Mouse (Mus musculus) embryo, embryonic 10 days (tissue): ENCODE results near the gene Tram2.

Source experiments
- DNase-seq: peaks from one replicate; pipeline ENCODE4 v3.0.0-alpha.2; 2015; ENCODE audit warnings: low spot score

Tram2 gene

DNA sequence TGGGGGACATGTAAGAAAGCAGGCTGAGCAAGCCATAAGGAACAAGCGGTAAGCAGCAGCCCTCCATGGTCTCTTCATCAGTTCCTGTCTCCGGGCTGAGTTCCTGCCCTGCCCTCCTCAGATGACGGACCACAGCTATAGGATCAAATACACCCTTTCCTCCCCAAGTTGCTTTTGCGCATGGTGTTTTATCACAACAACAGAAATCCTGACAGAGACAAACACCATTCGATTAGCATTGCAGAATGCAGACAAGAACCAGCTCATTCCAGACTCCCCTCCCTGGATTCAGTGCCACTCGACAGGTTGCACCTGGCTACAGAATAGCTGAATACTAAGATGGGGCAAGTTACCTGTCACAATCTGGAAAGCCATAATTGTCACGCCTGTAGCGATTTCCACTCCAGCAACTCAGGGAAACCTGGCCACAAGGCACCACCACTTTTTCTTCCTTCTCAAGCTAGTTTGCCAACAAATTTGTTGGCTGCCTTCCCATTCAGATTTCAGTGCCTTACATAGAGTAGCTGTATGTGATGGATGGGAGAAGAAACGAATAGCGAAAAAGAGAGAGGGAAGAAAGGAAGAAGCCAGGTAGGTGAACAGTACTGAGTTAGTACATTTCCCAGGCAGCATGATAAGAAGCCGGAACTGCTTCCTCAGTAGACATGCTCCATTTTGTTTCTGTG is 11.3 kb downstream of the Tram2 start:
- DNase-seq = no peak

DNA sequence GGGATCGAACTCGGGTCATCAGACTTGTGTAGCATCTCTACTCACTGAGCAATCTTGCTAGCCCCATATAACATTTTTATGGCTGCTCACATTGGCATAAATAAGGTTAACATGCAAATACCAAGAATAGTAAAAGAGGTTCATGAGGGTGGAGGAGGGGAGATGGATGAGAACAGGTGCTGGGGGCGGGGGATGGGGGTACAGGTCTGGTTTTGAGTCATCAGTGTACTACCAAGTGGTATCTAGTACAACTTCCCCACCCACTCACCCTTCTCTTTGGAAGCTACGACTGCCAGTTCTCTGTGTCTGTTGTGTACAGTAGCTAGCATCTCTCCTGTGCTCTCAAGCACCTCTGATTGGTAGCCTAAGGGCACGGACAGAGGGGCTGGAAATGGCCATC is 14.9 kb downstream of the Tram2 start:
- no peak for DNase-seq

DNA sequence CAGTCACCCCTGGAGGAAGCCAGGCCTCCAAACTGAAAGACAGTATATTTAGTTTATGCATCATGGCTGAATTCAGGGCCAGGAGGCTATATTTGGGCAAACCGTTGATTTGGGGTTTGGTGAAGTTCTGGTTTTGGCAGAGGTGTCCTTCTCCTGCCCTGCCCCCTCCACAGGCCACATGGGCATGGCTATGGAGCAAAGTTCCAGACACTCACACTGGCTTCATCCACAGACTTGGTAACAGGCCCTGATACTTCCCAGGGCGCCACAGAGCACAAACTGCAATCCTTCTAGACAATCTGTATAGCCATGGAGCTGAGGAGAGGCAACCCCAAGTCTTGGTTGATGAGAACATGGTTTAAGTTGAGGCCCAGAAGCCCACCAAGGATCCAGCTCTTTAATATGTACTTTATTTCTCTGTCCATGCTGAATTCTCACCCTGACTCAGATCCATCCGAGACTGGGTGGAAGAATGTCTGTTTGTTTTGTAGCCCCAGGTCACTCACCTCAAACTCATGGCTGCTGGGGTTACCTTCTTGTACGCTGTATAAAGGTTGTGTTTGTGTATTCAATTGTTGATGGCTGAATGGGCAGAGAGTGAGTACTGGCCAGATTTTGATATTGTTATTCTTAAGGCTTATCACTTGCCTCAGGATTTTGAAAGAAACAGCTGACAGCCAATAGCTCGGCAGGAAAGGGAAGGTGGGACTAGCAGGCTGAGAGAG is 19.5 kb downstream of the Tram2 start:
- no peak for DNase-seq

DNA sequence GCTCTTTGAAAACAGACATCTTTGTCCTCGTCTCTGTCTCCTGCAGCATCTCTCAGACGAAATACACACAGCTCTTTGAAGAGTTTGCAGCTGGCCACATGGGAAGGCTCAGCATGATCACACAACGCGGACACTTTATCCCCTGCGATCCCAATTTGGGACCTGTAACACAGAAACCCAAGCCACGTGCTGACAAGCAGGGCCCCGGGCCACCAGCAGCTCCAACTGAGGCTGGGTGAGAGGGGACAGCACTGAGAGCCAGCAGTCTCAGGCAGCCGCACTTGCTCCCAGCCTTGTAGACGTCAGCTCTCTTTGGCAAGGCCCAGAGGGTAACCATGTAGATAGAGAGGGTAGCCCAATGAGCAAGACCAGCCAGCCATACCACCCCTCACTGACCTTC is 26.0 kb downstream of the Tram2 start:
- no peak for DNase-seq

DNA sequence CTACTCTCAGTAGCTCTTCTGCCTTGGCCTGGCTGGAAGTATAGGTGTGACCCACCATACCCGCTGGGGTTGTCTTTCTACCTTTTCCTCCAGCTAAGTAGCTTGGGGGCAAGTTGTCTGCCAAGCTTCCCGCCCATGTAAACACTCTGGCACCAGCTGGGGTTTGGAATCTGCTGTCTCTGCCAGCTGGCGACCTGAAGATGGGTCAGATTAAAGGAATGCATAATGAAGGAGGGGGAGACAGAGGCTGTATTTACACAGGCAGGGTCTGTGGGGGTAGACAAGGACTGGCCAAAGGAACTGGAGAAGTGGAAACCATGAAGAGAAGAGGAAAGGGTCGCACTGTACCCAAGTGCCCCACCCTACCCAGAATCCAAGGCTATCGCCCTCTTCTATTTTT is 26.4 kb downstream of the Tram2 start:
- no peak for DNase-seq

DNA sequence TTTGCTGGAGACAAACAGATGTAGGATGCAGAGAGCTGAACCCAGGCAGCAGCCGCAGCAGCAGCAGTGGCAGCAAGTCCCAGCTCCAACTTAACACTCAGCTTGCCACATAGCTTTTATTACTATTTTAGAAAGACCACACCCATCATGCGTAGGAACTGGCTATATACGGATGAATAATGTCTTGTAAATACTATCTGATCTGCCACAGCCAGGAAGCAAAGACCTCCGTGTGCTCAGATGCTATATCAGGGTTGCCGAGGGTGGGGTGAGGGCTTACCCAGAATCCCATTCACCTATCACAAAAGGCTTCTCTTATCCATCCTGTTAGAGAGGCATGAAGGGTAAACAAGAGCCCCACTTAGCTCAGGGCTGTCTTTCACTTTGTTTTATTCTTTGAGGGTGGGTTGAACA is 26.9 kb downstream of the Tram2 start:
- no peak for DNase-seq

DNA sequence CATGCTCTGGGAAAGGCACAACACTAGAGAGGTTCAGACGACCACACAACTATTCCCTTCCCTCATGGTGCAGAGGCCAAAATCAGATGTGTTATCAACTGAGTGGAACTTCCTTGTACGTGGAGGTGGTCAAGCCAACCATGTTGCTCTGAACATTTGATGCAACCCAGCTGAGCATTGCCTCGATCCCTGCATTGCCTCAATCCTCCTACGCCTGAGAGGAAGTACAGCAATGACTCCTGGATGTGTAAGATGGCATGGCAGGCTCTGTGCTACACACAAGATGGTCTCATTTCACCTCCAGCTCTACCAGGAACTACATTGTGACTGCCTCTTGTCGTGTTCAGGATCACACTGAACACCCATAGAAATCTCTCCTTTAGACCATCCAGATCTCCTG is 30.0 kb downstream of the Tram2 start:
- DNase-seq = no peak

DNA sequence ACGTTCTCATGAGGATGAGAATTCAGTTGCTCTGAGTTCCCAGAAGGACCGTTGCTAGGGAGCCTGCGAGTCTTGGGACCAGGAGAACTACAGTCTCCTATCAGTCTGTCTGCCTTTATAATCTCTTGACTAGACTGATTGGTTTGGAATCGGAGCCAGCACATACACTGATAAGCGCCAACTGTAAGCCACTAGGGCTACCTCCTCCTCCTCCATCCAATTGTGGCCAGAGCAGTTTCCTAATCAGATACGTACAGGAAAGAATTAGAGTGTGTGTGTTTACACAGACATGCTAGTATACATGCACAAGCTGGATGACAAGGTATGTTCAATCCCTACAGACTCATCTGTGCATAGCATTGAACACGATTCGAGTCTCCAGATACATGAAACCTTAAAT is 30.6 kb downstream of the Tram2 start:
- DNase-seq = no peak

DNA sequence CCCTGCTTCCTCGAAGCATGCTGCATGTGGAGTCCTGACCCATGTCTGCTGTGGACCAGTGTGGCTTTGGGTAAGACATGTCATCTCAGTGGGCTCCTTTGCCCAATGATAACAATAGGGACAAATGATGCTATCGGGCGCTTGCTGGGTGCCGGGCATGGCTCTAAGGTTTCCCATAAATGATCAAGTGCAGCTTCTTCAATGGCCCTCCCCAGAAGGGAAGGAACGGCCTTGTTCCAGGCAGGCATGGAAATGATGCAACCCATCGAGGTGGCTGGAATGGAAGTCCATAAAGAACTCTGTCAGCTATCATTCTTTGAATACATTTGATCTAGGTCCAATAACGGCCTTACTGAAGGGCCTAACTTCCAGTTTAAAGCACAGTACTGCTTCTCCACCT is 36.6 kb downstream of the Tram2 start:
- no peak for DNase-seq

DNA sequence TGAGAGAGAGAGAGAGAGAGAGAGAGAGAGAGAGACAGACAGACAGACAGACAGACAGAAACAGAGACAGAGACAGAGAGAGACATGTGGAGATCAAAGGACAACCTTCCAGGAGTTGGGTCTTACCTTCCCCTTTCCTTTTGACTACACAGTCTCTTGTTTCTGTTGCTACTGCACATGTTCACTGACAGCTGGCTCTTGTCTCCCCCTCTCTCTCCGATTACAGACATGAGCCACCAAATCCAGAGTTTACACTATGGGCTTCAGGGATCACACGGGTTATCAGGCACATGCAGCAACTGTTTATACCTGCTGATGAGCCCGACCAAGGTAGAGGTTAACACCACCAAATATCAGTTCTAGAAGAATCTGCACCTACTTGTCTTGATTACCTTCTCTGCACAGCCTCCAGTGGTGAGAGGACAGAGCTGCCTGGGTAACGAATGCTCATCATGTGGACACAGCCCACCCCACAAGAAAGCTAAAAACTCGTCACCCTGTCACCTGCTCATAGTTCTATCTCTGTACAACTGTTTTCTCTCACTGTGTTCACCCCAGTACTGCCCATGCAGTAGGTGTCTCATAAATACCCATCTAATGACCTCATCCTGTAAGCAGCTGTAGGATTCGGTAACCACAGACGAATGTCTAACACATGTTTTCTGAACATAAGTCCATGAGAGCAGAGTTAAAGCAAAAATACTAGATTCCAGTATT is 38.3 kb downstream of the Tram2 start:
- DNase-seq = no peak

DNA sequence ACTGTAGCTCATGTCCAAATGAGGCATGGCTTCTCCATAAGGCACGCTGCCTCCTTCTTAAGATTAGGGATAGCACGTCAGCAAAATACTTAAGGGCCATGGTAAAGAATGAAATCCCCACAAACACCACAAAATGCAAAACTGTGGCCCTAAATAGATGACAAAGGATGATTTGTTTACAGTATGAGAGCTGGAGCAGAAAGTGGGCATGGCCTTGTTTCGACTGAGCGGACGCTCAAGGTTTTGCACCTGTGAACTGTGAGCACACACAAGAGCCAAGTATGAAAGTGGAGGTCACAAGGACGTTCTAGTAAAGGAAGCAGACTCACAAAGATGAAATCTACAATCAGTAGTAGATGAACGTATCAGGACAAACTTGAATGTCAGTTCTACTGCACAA is 38.9 kb downstream of the Tram2 start:
- DNase-seq = no peak

DNA sequence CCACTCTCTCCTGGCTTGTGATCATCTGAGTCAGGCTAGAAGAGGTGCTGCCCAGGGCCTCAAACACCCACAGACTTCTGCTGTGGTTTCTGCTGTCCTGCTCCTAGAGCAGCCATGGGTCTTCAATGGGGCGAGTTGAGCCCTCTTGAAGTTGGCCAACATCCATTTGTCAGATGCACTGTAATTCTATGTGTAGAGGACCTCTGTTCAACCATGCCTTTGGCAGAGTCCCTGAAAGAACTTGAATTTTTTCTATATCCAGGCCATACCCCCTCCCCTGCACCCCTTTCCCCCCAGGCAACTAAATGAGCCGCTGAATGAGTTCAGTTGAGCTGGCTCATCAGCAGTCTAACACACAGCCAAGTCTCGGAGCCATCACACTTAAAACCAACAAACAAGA is 39.5 kb downstream of the Tram2 start:
- DNase-seq = no peak

DNA sequence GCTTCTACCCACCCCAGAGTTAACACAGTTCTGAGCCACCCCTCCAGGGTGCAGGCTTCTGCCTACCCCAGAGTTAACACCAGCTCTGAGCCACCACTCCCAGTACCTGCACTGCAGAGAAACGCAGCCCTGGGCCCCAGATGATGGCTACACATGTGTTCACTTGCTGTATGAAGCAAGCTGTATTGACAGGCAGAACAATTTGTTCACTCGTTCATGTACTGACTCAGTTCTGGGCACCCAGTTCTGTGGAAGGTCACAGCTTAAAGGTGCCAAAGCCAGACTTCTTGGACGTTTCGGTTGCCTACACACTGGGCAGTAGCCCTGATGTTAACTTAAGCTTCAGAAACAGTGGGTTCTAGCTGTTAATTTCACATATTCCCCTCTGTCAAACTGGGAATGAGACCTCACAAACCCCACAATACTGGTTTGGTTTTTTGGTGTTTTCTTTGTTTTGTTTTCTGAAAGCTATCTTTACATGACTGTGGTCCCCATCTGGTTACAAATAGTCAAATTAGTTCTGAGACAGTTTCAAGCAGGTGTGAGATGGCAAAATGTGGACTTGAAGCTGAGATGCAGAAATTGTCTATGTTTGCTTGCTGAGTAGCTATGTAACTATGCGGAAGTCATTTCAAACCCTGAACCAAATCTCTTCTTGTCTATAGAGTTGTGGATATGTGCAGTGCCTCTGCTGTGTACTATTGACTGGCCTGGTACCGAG is 41.0 kb downstream of the Tram2 start:
- DNase-seq = no peak

DNA sequence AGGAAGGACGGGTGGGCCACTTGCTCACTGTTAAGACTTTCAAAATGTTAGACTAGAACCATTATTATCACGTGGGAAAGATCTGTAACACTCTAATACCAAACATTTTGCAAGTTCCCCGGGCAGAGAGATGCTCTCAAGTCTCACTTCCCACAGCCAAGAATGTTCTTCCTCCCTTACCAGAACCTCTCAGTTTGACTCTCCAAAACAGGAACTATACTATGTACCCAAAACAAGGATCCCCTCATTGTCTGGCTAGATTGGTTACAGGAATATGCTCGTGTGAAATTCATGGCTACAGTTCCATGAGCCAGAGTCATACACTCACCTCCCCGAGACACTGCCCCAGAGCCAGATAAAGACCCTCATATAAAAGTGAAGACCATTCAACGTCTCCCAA is 43.2 kb downstream of the Tram2 start:
- no peak for DNase-seq

DNA sequence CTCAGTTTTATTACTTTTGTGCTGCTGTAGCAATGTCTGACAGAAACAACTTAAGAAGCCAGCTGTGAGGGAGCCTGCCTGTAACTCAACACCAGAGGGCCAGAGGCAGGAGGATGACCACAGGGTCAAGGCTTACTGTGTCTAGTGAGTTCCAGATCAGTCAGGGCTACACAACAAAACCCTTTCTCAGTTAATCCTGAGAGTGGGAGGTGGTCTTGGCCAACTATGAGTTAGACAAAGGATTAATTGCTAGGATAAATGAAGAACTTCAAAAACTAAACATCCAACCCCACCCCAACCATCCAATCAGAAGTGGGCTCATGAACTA is 45.3 kb downstream of the Tram2 start:
- DNase-seq = peak; percentile 50

DNA sequence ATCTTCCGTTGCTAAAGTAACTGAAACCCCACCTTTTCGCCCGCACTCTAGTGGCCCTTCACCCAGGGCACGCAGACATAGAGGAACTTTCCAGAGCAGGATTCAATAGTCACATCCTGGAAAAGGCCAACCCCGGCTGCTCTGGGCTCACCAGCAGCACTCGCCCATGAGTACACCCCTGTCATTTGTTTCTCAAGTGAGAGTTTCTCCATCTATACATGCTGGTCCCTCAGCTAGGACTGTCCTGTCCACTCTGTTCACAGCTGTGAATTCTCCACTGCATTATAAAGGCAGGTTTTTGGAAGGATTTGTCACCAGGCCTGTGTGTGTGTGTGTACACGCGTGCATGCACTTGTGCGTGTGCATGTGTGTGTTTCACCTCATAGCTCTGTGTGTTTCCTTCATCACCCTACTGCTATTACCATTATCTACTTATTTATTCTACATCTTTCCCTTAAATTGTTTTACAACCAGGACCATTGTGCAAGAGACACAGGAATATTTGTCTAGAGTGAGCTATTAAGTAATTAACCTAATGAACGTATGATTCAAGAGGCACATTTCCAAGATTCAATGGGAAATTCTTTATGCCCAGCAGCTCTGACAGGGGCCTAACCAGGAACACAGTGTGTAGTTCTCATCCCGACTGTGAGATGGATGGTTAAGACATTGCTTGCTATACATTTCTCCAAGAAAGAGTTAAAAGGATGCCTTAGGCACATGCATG is 45.8 kb downstream of the Tram2 start:
- no peak for DNase-seq

DNA sequence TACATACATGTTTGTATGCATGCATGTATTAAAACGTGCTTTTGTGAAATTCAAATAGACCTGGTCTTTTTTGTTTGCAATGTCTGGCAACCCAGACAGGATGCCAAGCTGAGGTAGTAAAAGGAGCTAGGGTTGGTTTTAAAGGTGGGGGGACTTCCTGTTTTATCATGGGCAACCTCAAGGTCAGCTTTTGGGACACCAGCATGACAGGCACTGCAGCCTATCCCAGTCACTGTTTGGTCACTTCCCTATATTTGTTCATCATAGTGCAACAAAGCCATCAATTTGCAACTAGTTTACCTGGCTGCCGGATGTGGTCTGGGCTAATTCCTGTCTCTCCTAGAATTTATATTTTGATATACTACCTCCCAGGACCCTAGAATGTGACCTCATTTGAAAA is 47.4 kb downstream of the Tram2 start:
- no peak for DNase-seq

DNA sequence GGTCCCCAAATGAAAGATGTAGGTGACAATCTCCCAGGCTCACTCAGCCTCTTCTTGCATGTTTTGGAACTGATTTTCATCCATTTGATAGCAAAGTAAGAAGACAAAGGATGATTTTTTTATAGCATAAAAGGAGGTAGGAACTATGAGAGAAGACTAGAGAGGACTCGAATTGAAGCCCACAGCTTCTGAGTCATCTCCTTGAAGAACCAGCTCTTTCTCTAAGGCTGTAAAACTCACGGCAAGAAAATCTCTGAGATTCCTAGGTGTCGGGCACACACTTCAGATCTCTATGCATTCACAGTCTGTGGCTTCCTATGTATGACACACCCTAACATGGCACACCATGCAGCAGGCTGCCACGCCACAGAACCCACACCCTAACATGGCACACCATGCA is 50.0 kb downstream of the Tram2 start:
- DNase-seq = no peak

DNA sequence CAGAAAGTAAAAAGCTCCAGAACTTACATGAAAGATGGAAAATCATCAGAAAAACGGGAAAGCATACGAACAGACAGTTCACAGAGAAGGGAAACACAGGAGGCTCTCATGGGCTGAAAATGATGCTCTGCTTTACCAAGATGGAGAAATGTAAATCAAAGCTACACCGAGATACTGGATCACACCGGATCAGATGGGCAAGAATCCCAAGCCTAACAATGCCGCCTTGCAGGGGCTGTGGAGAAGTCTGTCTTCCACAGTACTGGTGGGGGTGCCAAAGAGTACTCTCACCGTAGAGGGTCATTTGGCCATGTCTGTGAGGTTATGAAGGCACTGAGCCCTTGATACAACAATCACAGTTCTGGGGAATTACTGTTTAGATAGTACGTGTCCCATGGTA is 52.5 kb downstream of the Tram2 start:
- DNase-seq = no peak

DNA sequence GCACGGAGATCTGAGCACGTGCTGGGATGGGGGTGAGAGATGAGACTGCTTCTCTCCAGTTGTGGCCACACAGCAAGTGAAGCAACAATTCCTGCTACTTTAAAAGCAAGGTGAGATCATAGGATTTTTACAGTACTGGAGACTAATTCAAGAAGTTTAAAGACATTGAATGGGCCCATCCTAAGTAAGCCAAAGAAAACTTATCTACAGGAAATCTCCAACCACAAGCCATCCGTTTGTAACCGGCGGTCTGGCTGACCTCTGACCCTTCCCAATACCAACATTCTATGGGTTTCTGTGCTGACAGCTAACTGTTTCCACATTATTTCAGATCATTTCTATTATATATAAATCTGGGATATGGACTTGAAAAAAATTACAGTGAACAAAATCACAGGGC is 53.8 kb downstream of the Tram2 start:
- no peak for DNase-seq

DNA sequence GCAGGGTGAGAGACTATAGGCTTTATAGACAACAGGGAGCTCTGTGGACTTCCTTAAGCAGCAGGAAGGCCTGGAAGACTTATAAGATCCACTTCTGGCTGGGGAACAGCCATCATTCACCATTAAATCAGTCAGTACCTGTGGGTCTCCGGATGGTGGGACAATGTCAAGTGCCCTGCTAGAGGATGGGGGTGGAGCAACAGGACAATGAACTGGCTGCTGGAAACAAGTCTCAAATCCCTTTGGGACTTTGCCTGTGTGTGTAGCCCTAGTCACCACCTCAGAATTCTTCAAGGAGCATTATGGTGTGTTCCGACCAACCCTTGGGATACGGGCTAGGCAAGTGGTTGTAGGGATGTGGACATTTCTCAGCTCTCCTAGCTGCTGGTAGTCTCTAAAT is 55.9 kb downstream of the Tram2 start:
- DNase-seq = no peak

DNA sequence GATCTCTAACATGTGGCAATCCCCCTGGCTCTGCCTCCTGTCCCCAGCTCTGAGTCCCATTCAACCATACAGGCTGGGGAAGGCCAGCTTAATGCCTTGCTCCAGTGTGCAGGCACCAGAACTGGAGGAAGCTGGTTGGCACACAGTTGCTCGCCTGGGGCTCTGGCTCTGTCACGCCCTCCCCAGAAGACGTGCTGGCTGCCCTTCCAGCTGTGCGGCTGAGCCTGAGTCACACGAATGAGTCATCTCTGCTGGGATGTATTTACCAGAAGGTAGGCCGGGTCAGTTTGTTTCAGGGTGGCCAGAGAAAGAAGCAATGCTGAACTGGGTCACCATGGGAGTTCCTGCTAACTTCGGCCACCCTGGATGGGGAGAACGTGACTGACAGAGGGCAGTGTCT is 64.6 kb downstream of the Tram2 start:
- no peak for DNase-seq
